Mouse (Mus musculus) liver, embryonic 16.5 days (tissue): ENCODE measurements around the gene Ccdc62. TPM values are rescaled to one million over a fixed set of nuclear protein-coding genes. Genes with fewer than 3 reads are reported as not detected.

Source experiments
- ATAC-seq: fragments of 200-750 bp; cut with Nextera tagmentation; 2 replicates; pipeline ENCODE4 v1.8.0; 2017; ENCODE audit warnings: low read depth, mild to moderate bottlenecking, moderate number of reproducible peaks, moderate library complexity
- H3K27ac ChIP-seq: fragments of 300-500 bp; sonication (generic); 2 replicates; pipeline ENCODE4 v1.5.1; 2014; ENCODE audit warnings: mild to moderate bottlenecking, low read length
- H3K27me3 ChIP-seq: fragments of 300-500 bp; sonication (generic); 2 replicates; pipeline ENCODE4 v1.6.1; 2014; ENCODE audit warnings: low read depth, low read length, mixed read lengths; ENCODE audit not compliant: control insufficient read depth, insufficient read depth
- H3K36me3 ChIP-seq: fragments of 300-500 bp; sonication (generic); 2 replicates; pipeline ENCODE4 v1.6.1; 2014; ENCODE audit warnings: mild to moderate bottlenecking; ENCODE audit not compliant: control insufficient read depth, insufficient read depth
- H3K4me1 ChIP-seq: fragments of 300-500 bp; sonication (generic); 2 replicates; pipeline ENCODE4 v1.6.1; 2014; ENCODE audit warnings: low read depth, low read length, mixed read lengths; ENCODE audit not compliant: control insufficient read depth
- H3K4me2 ChIP-seq: fragments of 300-500 bp; sonication (generic); 2 replicates; pipeline ENCODE4 v1.6.1; 2014; ENCODE audit warnings: low read depth, low read length, mixed read lengths
- H3K4me3 ChIP-seq: fragments of 300-500 bp; sonication (generic); 2 replicates; pipeline ENCODE4 v1.5.1; 2014; ENCODE audit warnings: low read depth, mild to moderate bottlenecking, low read length
- H3K9ac ChIP-seq: fragments of 300-500 bp; sonication (generic); 2 replicates; pipeline ENCODE4 v1.6.1; 2014; ENCODE audit warnings: low read depth, low read length
- H3K9me3 ChIP-seq: fragments of 300-500 bp; sonication (generic); replicated peaks from 2 replicates; pipeline ENCODE4 v1.6.1; 2016; ENCODE audit warnings: low read length; ENCODE audit not compliant: control insufficient read depth
- WGBS: fragments of 180-500 bp; shearing (Covaris S2); extraction: QIAGEN DNeasy Blood & Tissue Kit; methylation state at CpG from one replicate; pipeline ENCODE4 v1.1.7; 2014; ENCODE audit not compliant: insufficient replicate concordance; 5-methylcytosine and 5-hydroxymethylcytosine counted together
- polyA plus RNA-seq: library from polyadenylated mRNA; unstranded; fragments of >200 nt; fragmentation: Nextera tagmentation; extraction: Ambion mirVana; gene quantifications from 2 replicates; pipeline ENCODE4 v1.2.1, GENCODE M21; 2015

Ccdc62 gene
- polyA plus RNA-seq, 1 experiment from 2014 or later = 2.2 TPM

GRCm38 (mm10) chr5:123970576-123970975 lies 40.1 kb downstream of the Ccdc62 start:
- Histone ChIP-seq H3K27ac (no peak overlapping the region), H3K4me2 (no peak overlapping the region), H3K4me1 (peaks cover 7% of the 10 kb centered on the region), H3K9ac (no peak overlapping the region), H3K9me3 (no peaks in the 10 kb centered on the region), H3K4me3 (no peak overlapping the region), H3K27me3 (peaks cover 16% of the 10 kb centered on the region), H3K36me3 (no peaks in the 10 kb centered on the region)
- no peak for ATAC-seq
- WGBS = 58% methylated on average over 4 of the region's 4 CpGs

- no peak overlapping the region for H3K4me2 ChIP-seq
- H3K9ac ChIP-seq = no peak overlapping the region
- WGBS = 63% methylated on average over 6 of the region's 6 CpGs
- H3K4me1 ChIP-seq = peaks cover 10% of the 10 kb centered on the region
- no peak overlapping the region for H3K27ac ChIP-seq
- no peak overlapping the region for H3K4me3 ChIP-seq
- no peaks in the 10 kb centered on the region for H3K9me3 ChIP-seq
- ATAC-seq = no peak
- H3K27me3 ChIP-seq = peaks cover 20% of the 10 kb centered on the region
- H3K36me3 ChIP-seq = no peaks in the 10 kb centered on the region
These were observed 42.0 kb downstream of the Ccdc62 start for GRCm38 (mm10) chr5:123972453-123972852.

GRCm38 (mm10) chr5:123973299-123974178 lies 43.1 kb downstream of the Ccdc62 start, which contains the start of gene Hip1r:
Hip1r (plus strand) TSS chr5:123973628.
- Histone ChIP-seq H3K9me3 (no peaks in the 10 kb centered on the region), H3K4me3 (peak within 1 kb of the TSS; percentile 73), H3K27me3 (peaks cover 20% of the 10 kb centered on the region), H3K9ac (peak within 1 kb of the TSS; percentile 75), H3K4me1 (peaks cover 20% of the 10 kb centered on the region), H3K4me2 (peak within 1 kb of the TSS; percentile 88), H3K36me3 (no peaks in the 10 kb centered on the region), H3K27ac (peak within 1 kb of the TSS; percentile 79)
- ATAC-seq = peak; percentile 89
- under 1% methylated on average over 100 of the region's 106 CpGs for WGBS

- H3K4me2 ChIP-seq = peak overlapping the region; percentile 88
- peak overlapping the region; percentile 79 for H3K27ac ChIP-seq
- no peaks in the 10 kb centered on the region for H3K36me3 ChIP-seq
- H3K9me3 ChIP-seq = no peaks in the 10 kb centered on the region
- H3K4me1 ChIP-seq = peaks cover 22% of the 10 kb centered on the region
- WGBS = under 1% methylated on average over 14 of the region's 14 CpGs
- H3K27me3 ChIP-seq = peaks cover 20% of the 10 kb centered on the region
- ATAC-seq = no peak
- H3K4me3 ChIP-seq = peak overlapping the region; percentile 73
- peak overlapping the region; percentile 75 for H3K9ac ChIP-seq
These were observed 43.7 kb downstream of the Ccdc62 start for GRCm38 (mm10) chr5:123974179-123974485.

- Histone ChIP-seq H3K4me2 (peak overlapping the region; percentile 88), H3K9me3 (no peaks in the 10 kb centered on the region), H3K27ac (no peak overlapping the region; the same call in 1 of the 2 replicates), H3K4me1 (peaks cover 25% of the 10 kb centered on the region), H3K27me3 (peaks cover 20% of the 10 kb centered on the region), H3K9ac (0 out of 2 replicates have a peak overlapping the region, but pooled peaks have one; percentile 7), H3K4me3 (peak overlapping the region; percentile 73), H3K36me3 (no peaks in the 10 kb centered on the region)
- no peak for ATAC-seq
- WGBS = 27% methylated on average over 11 of the region's 11 CpGs
These were observed 44.2 kb downstream of the Ccdc62 start for GRCm38 (mm10) chr5:123974616-123975111.

- peak overlapping the region; percentile 23 for H3K9ac ChIP-seq
- H3K27me3 ChIP-seq = peaks cover 20% of the 10 kb centered on the region
- H3K4me3 ChIP-seq = peak overlapping the region; percentile 73
- peak overlapping the region; percentile 88 for H3K4me2 ChIP-seq
- H3K9me3 ChIP-seq = no peaks in the 10 kb centered on the region
- 36% methylated on average over 6 of the region's 6 CpGs for WGBS
- ATAC-seq = no peak
- H3K27ac ChIP-seq = peak overlapping the region; percentile 54
- H3K4me1 ChIP-seq = peaks cover 30% of the 10 kb centered on the region
- H3K36me3 ChIP-seq = no peaks in the 10 kb centered on the region
These were observed 45.2 kb downstream of the Ccdc62 start for GRCm38 (mm10) chr5:123975668-123976180.

- WGBS = 60% methylated on average over 3 of the region's 3 CpGs
- peak overlapping the region; percentile 24 for H3K4me2 ChIP-seq
- peaks cover 36% of the 10 kb centered on the region for H3K4me1 ChIP-seq
- 0 out of 2 replicates have a peak, but pooled peaks have one; percentile 11 for ATAC-seq
- no peaks in the 10 kb centered on the region for H3K36me3 ChIP-seq
- H3K4me3 ChIP-seq = no peak overlapping the region
- peaks cover 20% of the 10 kb centered on the region for H3K27me3 ChIP-seq
- no peak overlapping the region for H3K9ac ChIP-seq
- peak overlapping the region; percentile 57 for H3K27ac ChIP-seq
- H3K9me3 ChIP-seq = no peaks in the 10 kb centered on the region
These were observed 46.8 kb downstream of the Ccdc62 start for GRCm38 (mm10) chr5:123977231-123977630.

- peak overlapping the region; percentile 57 for H3K27ac ChIP-seq
These were observed 47.7 kb downstream of the Ccdc62 start for GRCm38 (mm10) chr5:123978131-123978530.

More at GRCm38 (mm10) chr5:123978131-123978530, 47.7 kb downstream of the Ccdc62 start:
- Histone ChIP-seq H3K36me3 (no peaks in the 10 kb centered on the region), H3K4me1 (peaks cover 35% of the 10 kb centered on the region), H3K9me3 (no peaks in the 10 kb centered on the region), H3K4me2 (peak overlapping the region; percentile 14; the same call in 1 of the 2 replicates), H3K9ac (no peak overlapping the region), H3K4me3 (no peak overlapping the region), H3K27me3 (peaks cover 14% of the 10 kb centered on the region)
- 59% methylated on average over 5 of the region's 5 CpGs for WGBS
- ATAC-seq = no peak
